Mouse (Mus musculus): ENCODE measurements around the gene Abcc9.

Gene Abcc9

DNA sequence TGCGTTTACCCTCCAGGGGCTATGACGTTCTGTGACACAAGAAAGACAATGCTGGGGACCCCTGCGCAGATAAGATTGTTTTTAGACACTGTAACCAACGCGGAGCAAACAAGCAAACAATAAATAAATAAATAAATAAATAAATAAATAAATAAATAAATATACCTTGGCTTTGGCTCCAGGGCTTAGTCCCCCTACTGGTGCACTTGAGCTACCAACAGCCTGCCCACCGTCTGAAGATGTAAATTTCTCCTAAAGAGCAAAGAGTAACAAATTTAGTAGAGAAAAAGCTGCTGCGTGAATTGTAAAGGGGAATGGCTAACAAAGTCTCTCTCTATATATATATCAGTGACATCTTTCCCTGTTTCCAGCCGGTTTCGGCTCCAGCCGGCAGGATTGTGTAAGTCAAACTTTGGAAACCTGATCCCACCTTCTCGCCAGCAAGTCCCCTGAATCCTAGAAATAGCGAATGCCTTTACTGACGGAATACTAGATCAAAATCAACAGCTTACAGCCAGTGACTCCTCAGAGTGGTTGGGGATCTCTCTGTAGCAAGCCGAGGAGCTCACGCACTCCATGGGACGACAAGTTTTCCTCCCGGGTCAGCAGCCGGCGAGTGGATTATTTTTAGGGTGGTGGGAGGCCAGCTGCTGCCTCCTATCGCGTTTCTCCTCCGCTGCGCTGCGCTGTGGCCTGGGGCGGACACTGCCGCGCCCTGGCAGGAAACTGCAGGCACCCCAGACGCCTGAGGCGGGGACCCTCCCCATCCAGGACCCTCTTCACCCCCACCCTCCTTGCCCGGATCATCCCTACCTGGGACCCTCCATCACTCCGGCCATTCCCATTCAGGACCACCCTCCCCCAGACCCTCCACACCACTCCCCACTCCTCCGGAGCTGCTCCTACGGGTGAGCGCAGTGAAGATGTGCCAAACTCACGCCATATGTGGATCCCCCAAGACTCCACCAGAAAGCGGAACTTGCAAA, at the start of gene Abcc9:
Abcc9 (minus strand) TSS at position 664 of the 986 bp plus-strand sequence.
- DNase-seq (ENCODE audit: low read depth, low spot score) = peak; percentile 37

DNA sequence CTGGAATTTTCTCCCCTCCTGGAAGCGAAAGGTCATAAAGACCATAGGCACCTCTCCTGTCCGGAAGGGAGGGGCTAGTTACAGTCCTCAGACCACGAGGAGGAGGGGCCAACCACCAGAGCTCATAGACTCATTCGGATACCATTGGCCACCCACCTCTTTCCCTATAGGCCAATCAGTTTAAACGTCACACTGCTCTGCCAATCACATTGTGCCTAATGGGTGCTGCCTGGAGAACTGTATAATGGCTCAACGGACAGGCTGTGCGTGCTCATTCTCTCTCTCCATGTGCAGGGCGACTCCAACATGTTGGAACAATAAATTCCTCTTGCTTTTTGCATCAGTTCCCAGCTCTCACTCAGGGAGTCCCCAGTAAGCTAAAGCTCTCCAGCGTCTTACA, 49.2 kb upstream of the Abcc9 start:
- peak; percentile 3 for DNase-seq (ENCODE audit: low read depth, low spot score)

DNA sequence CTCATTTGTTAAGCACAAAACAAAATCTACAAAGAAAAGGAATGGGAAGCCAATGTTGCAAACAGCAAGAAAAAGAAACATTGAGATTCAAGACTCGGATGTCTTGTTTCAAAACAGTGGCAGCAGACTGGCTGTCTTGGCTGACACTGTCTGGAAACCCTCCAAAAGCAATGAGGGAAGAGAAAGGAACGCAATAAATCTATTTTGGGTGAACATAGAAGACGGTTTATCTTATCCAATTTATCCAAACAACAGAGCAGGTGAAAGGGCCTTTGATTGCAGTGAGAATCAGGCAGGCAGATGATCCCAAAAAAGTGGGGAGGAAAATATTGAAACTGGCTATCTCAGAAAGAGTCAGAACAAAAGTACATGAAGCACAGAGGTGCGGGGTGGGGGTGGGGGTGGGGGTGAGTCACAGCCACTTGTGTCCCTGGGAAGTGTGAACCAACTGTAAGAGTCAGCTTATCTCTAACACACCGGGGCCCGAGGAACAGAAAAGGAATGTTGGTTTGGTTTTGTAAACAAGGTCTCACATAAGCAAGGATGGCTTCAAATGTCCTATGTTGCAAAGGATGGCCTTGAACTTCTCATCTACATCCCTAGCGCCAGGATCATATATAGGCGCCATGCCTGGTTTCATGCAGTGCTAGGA, 46.1 kb upstream of the Abcc9 start:
- no peak for DNase-seq (ENCODE audit: low read depth, low spot score)

DNA sequence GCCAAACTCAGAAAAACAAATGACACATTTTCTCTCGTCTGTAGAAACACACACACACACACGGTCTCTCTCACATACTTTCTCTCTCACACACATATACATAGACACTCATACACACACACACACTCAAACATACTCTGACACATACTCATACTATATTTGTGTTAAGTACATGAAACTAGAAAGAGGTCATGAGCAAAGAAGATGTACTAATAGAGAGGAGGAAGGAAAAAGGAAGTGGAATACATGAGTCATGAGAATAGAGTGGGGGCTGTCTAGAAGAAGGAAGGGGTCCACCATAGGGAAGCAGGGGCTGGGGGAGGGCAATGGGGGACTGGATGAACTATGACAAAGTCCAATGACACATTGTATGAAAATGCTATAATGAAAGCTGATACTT, 45.0 kb upstream of the Abcc9 start:
- DNase-seq (ENCODE audit: low read depth, low spot score) = no peak

DNA sequence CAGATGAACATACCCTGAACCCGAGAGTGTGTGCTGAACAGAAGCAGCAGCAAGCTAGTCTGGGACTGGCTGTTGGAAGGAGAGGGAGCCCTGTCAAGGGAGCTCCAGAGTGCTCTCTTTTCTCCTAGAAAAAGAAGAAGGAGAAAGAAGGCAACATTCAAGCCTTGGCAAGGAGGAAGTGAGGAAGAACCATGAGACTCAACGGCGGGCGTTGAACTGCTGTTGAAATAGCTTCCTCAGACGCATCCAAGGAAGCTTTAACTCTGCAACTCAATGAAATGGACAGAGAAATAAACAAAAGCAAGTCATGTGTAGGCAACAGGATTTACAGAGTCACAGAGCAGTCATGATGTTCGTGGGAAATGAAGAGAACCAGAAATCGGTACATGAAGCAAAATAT, 44.6 kb upstream of the Abcc9 start:
- DNase-seq (ENCODE audit: low read depth, low spot score) = no peak

DNA sequence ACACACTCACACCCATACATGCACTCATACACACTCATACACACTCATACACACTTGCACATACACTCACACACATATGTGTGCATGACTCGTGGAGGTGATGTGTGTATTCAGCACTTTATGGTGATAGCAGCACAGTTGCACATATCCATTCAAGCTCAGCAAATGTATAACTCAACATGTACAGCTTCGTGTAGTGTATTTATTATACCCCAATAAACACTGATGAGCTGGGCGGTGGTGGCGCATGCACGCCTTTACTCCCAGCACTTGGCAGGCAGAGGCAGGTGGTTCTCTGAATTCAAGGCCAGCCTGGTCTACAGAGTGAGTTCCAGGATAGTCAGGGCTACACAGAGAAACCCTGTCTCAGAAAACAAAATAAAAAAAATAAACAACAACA, 43.4 kb upstream of the Abcc9 start:
- DNase-seq (ENCODE audit: low read depth, low spot score) = no peak

DNA sequence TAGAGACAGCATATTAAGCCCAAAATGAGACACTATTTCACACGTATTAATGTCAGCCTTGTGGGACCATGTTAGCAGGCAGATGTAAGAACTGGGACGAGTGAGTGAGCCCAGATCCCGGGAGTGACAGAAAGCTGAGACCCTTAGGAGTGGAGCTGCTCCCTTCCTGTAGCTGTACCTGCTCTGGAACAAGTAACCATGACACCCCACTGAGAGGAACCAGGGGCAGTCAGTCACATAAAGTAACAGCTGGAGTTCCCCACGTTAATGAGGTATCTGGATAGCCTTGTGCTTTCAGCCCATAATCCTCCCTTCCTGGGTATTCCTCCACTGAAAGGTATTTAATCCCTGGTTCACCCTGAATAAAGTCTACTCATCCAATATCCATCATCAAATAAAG, 41.1 kb upstream of the Abcc9 start:
- DNase-seq (ENCODE audit: low read depth, low spot score) = no peak

DNA sequence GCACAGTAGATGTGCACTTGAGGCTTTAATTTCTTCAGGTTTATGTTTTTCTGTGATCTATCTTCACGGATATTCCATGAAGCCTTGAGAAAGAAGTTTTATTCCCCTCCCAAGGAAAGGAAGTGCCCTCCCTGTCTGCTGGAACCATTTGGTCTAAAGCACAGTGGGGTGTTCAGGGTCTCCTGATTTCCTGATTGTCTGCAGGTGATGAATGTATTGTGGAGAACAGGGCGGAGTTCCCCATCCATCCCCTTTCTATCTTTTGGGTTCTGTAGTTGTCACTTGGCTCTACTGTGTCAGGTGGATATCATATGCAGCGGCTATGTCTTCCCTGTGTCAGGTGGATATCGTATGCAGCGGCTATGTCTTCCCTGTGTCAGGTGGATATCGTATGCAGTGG, 39.6 kb upstream of the Abcc9 start:
- DNase-seq (ENCODE audit: low read depth, low spot score) = no peak

DNA sequence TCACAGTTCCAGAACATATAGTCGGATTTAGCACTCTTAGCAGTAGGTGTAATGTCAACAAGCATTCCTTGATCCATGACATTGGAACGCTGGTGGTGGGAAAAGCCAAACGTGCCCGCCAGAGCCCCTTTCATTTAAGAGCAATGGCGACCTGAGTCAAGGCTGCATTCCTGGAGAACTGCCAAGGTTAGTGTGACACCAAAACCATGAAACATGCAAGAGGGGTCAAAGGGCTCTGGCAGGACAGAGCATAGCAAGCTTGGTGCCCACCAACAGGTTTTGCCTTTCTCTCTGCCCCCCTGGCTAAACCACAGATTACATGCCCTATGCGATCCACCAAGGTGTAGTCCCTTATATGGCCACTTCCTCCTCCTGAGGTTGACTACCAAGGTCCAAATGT, 36.5 kb upstream of the Abcc9 start:
- DNase-seq (ENCODE audit: low read depth, low spot score) = no peak

DNA sequence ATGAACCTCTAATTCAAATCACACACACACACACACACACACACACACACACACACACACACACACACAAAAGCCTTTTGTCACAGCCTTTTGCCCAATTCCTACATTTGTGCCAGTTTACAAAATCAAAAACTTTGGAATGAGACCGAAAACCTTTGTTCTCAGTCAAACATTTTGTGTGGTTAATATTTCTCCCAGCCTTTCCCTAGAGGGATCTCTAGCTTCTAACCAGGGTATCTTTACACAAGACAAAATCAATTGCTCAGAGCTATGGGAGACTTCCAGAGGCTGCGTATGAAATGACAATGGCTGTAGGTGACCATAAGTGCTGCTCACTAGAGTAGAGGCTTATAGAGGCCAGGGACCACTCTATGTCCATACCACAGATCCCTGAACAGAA, 36.1 kb upstream of the Abcc9 start:
- DNase-seq (ENCODE audit: low read depth, low spot score) = no peak

DNA sequence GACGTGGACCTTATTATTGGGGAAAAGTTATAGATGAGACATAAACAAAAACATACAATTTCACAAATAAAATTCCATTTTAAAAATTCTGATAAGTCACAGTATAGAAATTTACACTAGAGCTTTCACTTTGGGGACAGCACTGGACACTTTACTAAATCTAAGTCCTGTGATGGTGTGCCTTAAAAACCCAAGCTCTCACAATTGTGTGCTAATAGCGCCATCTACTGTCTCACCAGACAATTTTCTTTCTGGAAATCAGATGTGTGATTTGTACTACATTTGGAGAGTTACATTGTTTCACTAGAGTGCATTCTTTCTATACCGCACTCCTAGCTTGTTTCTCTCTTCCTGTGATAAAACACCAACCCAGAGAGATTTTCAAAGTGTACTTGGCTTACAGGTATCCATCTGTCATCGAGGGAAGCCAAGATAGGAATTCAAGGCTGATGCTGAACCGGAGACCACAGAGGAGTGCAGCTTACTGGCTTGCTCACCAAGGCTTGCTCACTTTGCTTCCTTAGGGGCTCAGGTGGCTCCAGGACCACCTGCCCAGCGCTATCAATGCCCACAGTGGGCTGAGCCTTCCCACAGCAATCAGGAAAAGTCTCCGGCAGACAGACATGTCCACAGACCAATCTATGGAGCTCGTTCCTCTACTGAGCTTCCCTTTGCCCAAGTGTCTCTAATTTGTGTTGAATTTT, 33.3 kb upstream of the Abcc9 start:
- peak; percentile 59 for DNase-seq (ENCODE audit: low read depth, low spot score)

DNA sequence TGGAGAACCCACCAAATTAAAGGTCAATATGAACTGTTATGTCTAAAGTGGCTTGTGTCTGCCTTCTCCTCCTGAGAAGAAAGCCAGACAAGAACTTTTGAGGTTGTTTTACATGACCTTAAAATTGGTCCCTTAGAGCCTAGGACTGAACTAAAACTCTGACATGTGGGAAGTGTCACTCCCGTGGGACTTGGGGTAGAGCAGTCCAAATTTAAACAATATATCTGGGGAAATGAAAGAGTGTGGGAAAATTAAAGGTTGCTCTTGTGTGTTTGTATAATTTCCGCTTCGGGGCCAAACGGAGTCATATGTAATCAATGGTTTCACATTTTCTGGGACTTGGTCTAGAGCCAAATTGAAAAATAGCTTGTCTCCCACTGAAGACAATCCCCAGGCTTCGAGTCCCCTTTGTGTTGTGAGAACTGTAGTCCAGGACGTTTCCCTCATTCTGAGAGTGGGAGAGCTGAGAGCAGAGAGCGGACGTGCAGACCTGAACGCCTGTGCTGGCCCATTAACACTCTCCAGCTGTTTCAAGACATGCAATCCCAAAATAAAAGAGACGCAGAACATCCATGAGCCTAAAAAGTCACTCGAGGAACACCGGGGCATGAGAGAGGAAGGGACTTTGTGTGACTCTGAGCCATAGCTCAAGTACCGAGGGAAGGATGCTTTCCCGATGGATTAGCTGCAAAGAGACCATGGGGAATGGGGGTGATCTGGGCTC, 30.6 kb upstream of the Abcc9 start:
- no peak for DNase-seq (ENCODE audit: low read depth, low spot score)

DNA sequence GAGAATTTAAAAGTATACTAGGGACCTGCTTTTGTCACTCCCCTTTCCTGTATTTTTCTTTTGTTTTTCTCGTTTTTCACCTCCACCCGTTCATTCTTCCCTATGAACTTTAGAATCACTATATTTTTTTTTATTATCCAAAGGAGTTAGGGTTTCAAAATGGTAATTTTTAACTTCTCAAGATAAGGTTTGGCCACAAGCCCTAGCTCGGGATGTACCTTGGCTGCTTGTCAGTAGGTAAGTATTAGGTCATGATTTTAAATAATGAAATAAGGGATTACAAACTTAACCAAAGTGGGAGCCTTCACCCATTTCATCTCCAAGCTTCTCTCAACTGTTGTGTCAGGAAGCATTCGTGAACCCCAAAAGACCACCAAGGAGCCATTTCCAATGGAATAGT, 23.9 kb upstream of the Abcc9 start:
- no peak for DNase-seq (ENCODE audit: low read depth, low spot score)

DNA sequence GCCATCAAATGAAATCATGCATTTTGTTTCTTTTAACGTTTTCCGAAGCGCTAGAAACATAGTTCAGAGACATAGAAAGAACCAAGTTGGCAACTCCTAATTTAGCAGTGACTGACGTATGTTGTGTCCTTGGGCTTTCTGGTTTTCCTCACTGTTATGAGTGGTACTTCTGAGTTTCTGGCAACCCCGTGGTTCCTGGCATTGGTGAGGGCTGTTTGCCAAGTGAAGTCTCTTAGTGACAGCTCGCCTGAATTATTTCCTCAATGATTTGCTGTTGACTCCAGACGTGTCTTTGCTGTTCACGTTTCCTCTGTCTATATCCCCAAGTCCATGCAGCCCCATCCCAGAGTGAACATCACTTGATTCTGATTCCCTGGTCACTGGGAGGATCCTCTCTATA, 19.6 kb upstream of the Abcc9 start:
- no peak for DNase-seq (ENCODE audit: low read depth, low spot score)

DNA sequence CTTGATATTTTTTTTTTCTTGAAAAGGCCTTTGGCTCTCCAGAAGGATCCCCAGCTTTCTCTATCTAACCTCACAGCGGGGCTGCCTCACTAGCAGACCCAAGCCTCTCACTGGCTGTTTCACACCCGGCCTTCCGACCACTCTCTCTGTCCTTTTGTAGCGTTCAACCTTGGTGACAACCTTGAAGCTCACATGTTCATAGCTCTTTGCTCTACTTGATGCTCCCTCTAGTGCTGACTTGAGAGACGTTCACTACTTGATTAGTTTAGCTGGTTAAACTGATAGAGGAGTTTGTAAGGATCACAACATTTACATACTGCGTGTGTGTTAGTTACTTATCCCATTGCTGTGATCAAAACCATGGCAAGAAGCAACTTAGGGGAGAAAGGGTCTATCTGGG, 18.5 kb upstream of the Abcc9 start:
- DNase-seq (ENCODE audit: low read depth, low spot score) = no peak

DNA sequence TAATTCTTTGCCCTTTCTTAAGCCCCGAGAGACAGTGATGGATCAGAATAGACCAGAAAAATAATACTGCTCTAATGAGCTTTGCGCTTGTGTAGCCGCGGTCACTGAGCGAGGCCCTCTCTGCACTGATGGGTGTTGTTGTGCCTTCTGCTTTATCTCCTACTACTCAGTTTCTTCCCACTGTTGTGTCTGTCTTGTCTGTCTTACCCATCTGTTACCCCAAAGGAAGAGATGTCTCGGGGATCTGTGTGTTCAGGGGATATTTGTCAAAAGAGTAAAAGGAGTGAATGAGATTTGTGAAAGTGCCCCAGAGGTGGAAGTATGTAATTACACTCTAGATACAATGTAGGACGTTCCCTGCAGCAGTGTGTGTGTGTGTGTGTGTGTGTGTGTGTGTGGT, 16.1 kb upstream of the Abcc9 start:
- DNase-seq (ENCODE audit: low read depth, low spot score) = no peak

DNA sequence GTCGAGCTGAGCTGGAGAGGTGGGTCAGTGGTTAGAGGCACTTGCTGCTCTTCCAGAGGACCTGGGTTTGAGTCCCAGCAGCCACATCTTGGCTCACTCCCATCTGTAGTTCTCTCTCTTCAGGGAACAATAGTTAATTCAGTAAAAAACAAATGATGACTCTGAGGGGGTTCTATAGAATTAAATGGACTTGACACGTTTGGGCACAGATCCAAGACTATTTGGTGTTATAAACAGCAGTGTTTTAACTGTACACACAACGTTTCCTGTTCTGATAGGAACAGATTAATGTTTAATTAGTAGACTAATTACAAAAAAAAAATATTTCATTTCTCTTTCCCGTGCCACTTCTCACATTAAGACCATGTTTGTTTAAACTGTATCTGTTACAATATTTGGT, 15.1 kb upstream of the Abcc9 start:
- DNase-seq (ENCODE audit: low read depth, low spot score) = no peak

DNA sequence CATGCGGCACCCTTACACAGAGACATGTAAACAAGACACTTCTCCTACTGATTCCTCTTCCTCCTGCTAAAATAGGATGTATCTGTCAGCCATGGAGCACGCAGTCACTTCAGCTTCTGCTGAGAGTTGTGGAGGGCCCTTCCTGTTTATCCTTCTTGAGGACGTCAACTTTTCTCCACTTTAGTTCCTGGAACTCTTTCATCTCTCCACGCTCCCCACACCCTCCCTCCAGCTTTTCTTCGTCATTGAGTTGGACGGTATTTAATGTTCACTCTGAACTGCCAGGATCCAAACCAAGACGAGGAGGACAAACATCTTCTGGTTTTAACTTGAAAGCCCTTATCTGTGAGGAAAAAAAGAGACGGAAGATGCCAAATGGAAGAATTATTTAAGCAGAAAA, 12.9 kb upstream of the Abcc9 start:
- DNase-seq (ENCODE audit: low read depth, low spot score) = no peak

DNA sequence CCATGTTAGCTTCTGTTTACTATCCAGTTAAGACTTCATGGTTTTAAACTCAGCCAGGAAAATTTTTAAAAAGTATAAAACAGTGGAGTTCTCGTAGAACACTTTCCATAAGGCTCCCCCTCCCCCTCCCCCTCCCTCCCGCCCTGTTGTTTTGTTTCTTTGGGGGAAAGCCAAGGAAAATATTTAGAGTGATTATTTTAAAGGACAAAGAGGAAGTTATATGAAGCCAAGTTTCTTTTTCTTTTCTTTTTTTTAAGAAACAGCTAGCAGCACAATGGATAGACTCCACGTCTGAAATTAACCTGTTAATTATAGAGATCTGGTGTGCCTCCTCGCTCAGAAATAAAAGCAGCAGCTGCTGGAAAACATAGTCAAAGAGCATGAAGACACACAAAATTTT, 9.0 kb upstream of the Abcc9 start:
- DNase-seq (ENCODE audit: low read depth, low spot score) = no peak

DNA sequence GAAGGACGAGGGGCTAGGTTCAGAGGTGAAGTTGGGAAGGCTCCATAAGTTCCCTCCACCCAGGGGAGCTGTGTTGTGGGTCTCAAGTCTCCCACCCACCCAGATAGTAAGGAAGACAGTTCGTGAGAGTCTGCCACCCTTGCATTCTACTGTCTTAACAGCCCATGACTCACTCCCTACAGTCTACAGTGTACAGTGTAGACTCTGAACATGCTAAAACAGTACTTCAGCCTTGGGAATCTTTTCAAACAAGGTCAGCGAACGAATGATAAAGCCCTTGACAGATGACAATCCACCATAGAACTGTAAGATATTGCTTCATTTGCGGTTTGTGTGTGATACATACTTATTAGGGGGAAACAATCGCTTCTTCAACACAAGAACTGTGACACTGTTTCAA, 8.6 kb upstream of the Abcc9 start:
- DNase-seq (ENCODE audit: low read depth, low spot score) = no peak

DNA sequence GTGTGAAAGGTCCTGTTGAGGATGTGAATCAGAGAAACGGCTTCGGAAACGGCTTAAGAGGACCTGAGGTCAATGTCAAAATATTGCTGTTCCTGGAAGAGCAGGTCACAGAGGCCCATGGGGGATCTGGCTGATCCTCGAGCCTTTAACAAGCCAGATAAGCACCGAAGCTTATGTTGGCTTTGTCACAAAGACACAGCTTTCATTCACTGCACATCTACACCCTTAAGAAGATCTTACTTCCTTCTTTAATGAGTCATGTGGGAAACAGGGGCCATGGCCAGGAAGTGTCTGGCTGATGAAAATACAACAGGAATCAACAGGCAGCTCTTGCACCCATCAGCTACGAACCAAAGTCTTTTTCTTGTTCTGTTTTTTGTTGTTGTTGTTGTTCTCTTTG, 6.3 kb upstream of the Abcc9 start:
- DNase-seq (ENCODE audit: low read depth, low spot score) = no peak

DNA sequence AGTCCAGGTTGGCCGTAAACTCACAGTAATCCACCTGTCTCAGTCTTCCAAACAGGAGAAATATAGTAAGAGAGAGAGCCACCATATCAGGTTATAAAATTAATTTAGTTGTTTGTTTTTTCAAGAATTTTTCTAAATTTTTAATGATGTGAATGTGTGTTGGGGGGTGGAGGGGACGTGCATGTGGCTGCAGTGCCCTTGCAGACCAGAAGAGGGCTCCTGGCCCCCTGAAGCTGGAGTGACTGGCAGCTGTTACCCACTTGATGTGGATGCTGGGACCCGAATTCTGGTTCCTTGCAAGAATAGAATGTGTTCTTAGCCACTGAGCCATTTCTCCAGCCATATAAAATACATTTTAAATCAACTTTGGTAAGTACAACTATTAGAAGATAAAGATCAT, 4.6 kb upstream of the Abcc9 start:
- no peak for DNase-seq (ENCODE audit: low read depth, low spot score)

All from forelimb bud, embryonic 11.5 days (tissue).